11 mouse cellular contexts compared by ENCODE assay signal in the genomic region with DNA sequence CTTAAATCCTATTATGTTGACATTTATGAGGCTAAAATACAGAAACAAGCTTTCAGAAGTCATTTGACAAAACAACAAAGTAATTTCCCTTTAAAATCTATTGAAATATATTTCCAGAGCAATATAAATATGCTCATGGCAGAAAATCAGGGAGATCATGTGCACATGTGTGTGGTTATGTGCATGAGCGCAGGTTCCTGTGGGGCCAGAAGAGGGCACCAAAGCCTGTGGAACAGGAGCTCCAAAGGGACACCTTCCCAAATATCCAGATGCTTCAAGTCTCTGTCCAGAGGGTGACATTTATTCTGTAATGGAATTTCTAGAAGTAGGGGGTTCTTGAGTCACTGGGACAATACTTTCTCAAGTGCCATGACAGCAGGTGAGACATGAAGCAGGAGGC. TPM values are rescaled to one million over a fixed set of nuclear protein-coding genes. Genes with fewer than 3 reads are reported as not detected.
DNase-seq lines count a peak whose midpoint lies in the region; ATAC-seq and TF ChIP-seq lines count a peak whose summit lies in the region.
"Had no signal": no experiment of that assay in that cellular context is flagged by ENCODE, and none has a peak within 500 bp of the region (broad histone marks: within the 10 kb centered on the region; RNA-seq: fewer than 3 reads in every experiment).

No protein-coding gene starts in this region.

- peaks cover 41 to 55% of the 10 kb centered on the region in 2 experiments for H3K36me3 ChIP-seq in CH12.LX (replicated peaks in 1 of 2; ENCODE audit: control insufficient read depth in 1 of 2, insufficient read depth in 1 of 2, low read length in 1 of 2)
- H3K36me3 ChIP-seq in MEL (ENCODE audit: control insufficient read depth in 1 of 2, insufficient read depth in 2 of 2, low read length in 2 of 2): peaks cover 0 to 24% of the 10 kb centered on the region in 2 experiments; a peak in 2 of 4 replicates
- H3K36me3 ChIP-seq in liver, adult 2 months (ENCODE audit: control insufficient read depth, insufficient read depth, low read length): peaks cover 36% of the 10 kb centered on the region
- peaks cover 36% of the 10 kb centered on the region for H3K36me3 ChIP-seq in hindbrain, embryonic 16.5 days (ENCODE audit: control insufficient read depth, insufficient read depth, low read length)
- peaks cover 15% of the 10 kb centered on the region; the same call in 1 of the 2 replicates for H3K36me3 ChIP-seq in forebrain, embryonic 11.5 days (ENCODE audit: control insufficient read depth, insufficient read depth, low read length)

- H3K4me2 ChIP-seq in CH12.LX (ENCODE audit: insufficient read depth, low read depth, poor library complexity, severe bottlenecking): no peak overlapping the region
- no peak overlapping the region for H3K4me2 ChIP-seq in hindbrain, embryonic 16.5 days (ENCODE audit: low read length)
- no peak overlapping the region for H3K4me2 ChIP-seq in forebrain, embryonic 11.5 days (ENCODE audit: low read depth, low read length, severe bottlenecking)
- H3K4me2 ChIP-seq: embryonic facial prominence, embryonic 15.5 days; limb, embryonic 13.5 days had no signal

- H3K27ac ChIP-seq in CH12.LX (ENCODE audit: insufficient read depth, low read depth) (no peak overlapping the region), MEL (ENCODE audit: control insufficient read depth, low read depth, low read length) (no peak overlapping the region)
- no peak overlapping the region for H3K27ac ChIP-seq in liver, adult 2 months (replicated peaks; ENCODE audit: insufficient read depth, low read depth, low read length)
- no peak overlapping the region for H3K27ac ChIP-seq in hindbrain, embryonic 16.5 days (ENCODE audit: low read depth, low read length)
- H3K27ac ChIP-seq in forebrain, embryonic 11.5 days (ENCODE audit: low read depth, low read length): no peak overlapping the region
- H3K27ac ChIP-seq: embryonic facial prominence, embryonic 15.5 days; limb, embryonic 13.5 days had no signal

- dilution Hi-C loops in CH12.LX (cut with MboI; ENCODE audit: extremely low pct_ligation_motif_present, extremely low pct_unique_long_range_greater_than_20kb, low sequenced_read_pairs): no loop called here

- DNase-seq in kidney, postnatal 10 days: peak; percentile 28
- DNase-seq in kidney, adult 11 months: no peak
- no peak for DNase-seq in CH12.LX (ENCODE audit: extremely low read depth)
- peak; percentile 52 for DNase-seq in MEL (ENCODE audit: low read depth, low spot score)
- peak; percentile 24 for DNase-seq in liver, adult 2 months (ENCODE audit: extremely low read depth, low read depth, low spot score)
- no peak for DNase-seq in forebrain, embryonic 11.5 days (ENCODE audit: low spot score)
- no peak for DNase-seq in spleen, postnatal 4 days (ENCODE audit: low spot score in 2 of 2)
- DNase-seq: right cerebral cortex, postnatal 25 days had no signal

- no peak overlapping the region for H3K4me3 ChIP-seq in CH12.LX (replicated peaks in 1 of 3; ENCODE audit: low read depth in 2 of 3, low read length in 2 of 3, poor library complexity in 1 of 3)
- no peak overlapping the region for H3K4me3 ChIP-seq in MEL (ENCODE audit: control insufficient read depth in 1 of 2, insufficient read depth in 1 of 2, low read depth in 2 of 2, low read length in 2 of 2)
- H3K4me3 ChIP-seq in liver, adult 2 months (ENCODE audit: insufficient read depth, low read depth, low read length): no peak overlapping the region
- H3K4me3 ChIP-seq in hindbrain, embryonic 16.5 days (ENCODE audit: low read length): no peak overlapping the region
- no peak overlapping the region for H3K4me3 ChIP-seq in forebrain, embryonic 11.5 days (ENCODE audit: low read depth, low read length)
- H3K4me3 ChIP-seq: embryonic facial prominence, embryonic 15.5 days; limb, embryonic 13.5 days had no signal

- no peak for TF ChIP-seq EP300 in CH12.LX (IDR thresholded peaks at IDR 0.05; ENCODE audit: low read length)
- TF ChIP-seq EP300 in MEL (IDR thresholded peaks at IDR 0.05; ENCODE audit: low read depth in 1 of 2, low read length in 2 of 2): no peak

- TF ChIP-seq POLR2A in CH12.LX (IDR thresholded peaks at IDR 0.05; ENCODE audit: low read depth, low read length) (no peak), MEL (IDR thresholded peaks at IDR 0.05; ENCODE audit: control insufficient read depth in 1 of 2, insufficient read depth in 1 of 2, low read depth in 1 of 2, low read length in 2 of 2, poor library complexity in 1 of 2) (no peak)
- no peak for TF ChIP-seq POLR2A in liver, adult 2 months (IDR thresholded peaks at IDR 0.05; ENCODE audit: extremely low read depth, insufficient read depth, low read length)

- H3K4me1 ChIP-seq in CH12.LX (ENCODE audit: control insufficient read depth in 1 of 2, insufficient read depth in 2 of 2) (no peaks in the 10 kb centered on the region), MEL (ENCODE audit: control insufficient read depth in 1 of 2, insufficient read depth in 2 of 2, low read length in 2 of 2) (no peaks in the 10 kb centered on the region)
- no peaks in the 10 kb centered on the region for H3K4me1 ChIP-seq in liver, adult 2 months (ENCODE audit: control insufficient read depth, insufficient read depth, low read length)
- no peaks in the 10 kb centered on the region for H3K4me1 ChIP-seq in hindbrain, embryonic 16.5 days (ENCODE audit: control insufficient read depth, insufficient read depth, low read depth, low read length)
- H3K4me1 ChIP-seq in forebrain, embryonic 11.5 days (replicated peaks; ENCODE audit: control insufficient read depth, insufficient read depth, low read length): no peaks in the 10 kb centered on the region
- H3K4me1 ChIP-seq: embryonic facial prominence, embryonic 15.5 days; limb, embryonic 13.5 days had no signal

- TF ChIP-seq RAD21 in CH12.LX (IDR thresholded peaks at IDR 0.05; ENCODE audit: low read depth, low read length): peak; percentile 21
- peak; percentile 49 for TF ChIP-seq RAD21 in MEL (IDR thresholded peaks at IDR 0.05; ENCODE audit: low read depth, low read length)

- WGBS in liver, adult 2 months: 100% methylated on average over 1 of the region's 1 CpGs
- 100% methylated on average over 1 of the region's 1 CpGs for WGBS in hindbrain, embryonic 16.5 days
- WGBS in forebrain, embryonic 11.5 days: 91% methylated on average over 1 of the region's 1 CpGs

- H3K9ac ChIP-seq in CH12.LX (ENCODE audit: insufficient read depth, low read depth): no peak overlapping the region
- H3K9ac ChIP-seq in MEL (ENCODE audit: control insufficient read depth, low read depth, low read length, poor library complexity, severe bottlenecking): no peak overlapping the region
- no peak overlapping the region for H3K9ac ChIP-seq in liver, adult 2 months (ENCODE audit: low read depth, low read length)
- no peak overlapping the region for H3K9ac ChIP-seq in hindbrain, embryonic 16.5 days (ENCODE audit: low read depth, low read length)
- H3K9ac ChIP-seq in forebrain, embryonic 11.5 days (ENCODE audit: low read length): no peak overlapping the region
- H3K9ac ChIP-seq: embryonic facial prominence, embryonic 15.5 days; limb, embryonic 13.5 days had no signal

- peak in 1 of 2 experiments; percentile 36; a peak in 2 of 4 replicates for TF ChIP-seq CTCF in CH12.LX (conservative IDR thresholded peaks at IDR 0.05 in 1 of 2, IDR thresholded peaks at IDR 0.05 in 1 of 2; ENCODE audit: low read depth in 2 of 2, low read length in 2 of 2)
- peak; percentile 32 to 57 (median 57) for TF ChIP-seq CTCF in MEL (IDR thresholded peaks at IDR 0.05 in 2 of 3, conservative IDR thresholded peaks at IDR 0.05 in 1 of 3; ENCODE audit: control insufficient read depth in 1 of 3, insufficient read depth in 1 of 3, low read depth in 2 of 3, low read length in 3 of 3, poor library complexity in 1 of 3, severe bottlenecking in 1 of 3)
- peak; percentile 76 for TF ChIP-seq CTCF in liver, adult 2 months (IDR thresholded peaks at IDR 0.05; ENCODE audit: low read depth, low read length)

- no peak for ATAC-seq in hindbrain, embryonic 16.5 days
- ATAC-seq in forebrain, embryonic 11.5 days (replicated peaks; ENCODE audit: low FRiP score): no peak

- in situ Hi-C loops in CH12.LX (cut with MboI; ENCODE audit: low pct_ligation_motif_present, low pct_unique_long_range_greater_than_20kb, low sequenced_read_pairs): no loop called here

- H3K79me2 ChIP-seq in CH12.LX (replicated peaks; ENCODE audit: control insufficient read depth, extremely low read depth, insufficient read depth, poor library complexity, severe bottlenecking) (no peaks in the 10 kb centered on the region), MEL (ENCODE audit: control insufficient read depth, insufficient read depth, low read length, poor library complexity) (no peaks in the 10 kb centered on the region)
- no peaks in the 10 kb centered on the region for H3K79me2 ChIP-seq in liver, adult 2 months (ENCODE audit: control insufficient read depth, insufficient read depth, low read length)

- H3K27me3 ChIP-seq in CH12.LX (replicated peaks): no peaks in the 10 kb centered on the region
- no peaks in the 10 kb centered on the region for H3K27me3 ChIP-seq in MEL (ENCODE audit: control insufficient read depth in 1 of 2, insufficient read depth in 2 of 2, low read length in 2 of 2)
- H3K27me3 ChIP-seq in liver, adult 2 months (ENCODE audit: control insufficient read depth, insufficient read depth, low read length): no peaks in the 10 kb centered on the region
- no peaks in the 10 kb centered on the region for H3K27me3 ChIP-seq in hindbrain, embryonic 16.5 days (replicated peaks; ENCODE audit: control insufficient read depth, insufficient read depth, low read length)
- H3K27me3 ChIP-seq in forebrain, embryonic 11.5 days (ENCODE audit: control insufficient read depth, insufficient read depth, low read length): no peaks in the 10 kb centered on the region
- H3K27me3 ChIP-seq: embryonic facial prominence, embryonic 15.5 days; limb, embryonic 13.5 days had no signal

- H3K9me3 ChIP-seq in CH12.LX (replicated peaks; ENCODE audit: low read length) (peaks cover 10% of the 10 kb centered on the region), MEL (replicated peaks; ENCODE audit: insufficient read depth, low read length) (no peaks in the 10 kb centered on the region)
- peaks cover 3% of the 10 kb centered on the region; the same call in 1 of the 2 replicates for H3K9me3 ChIP-seq in hindbrain, embryonic 16.5 days (ENCODE audit: control insufficient read depth, low read length)
- no peaks in the 10 kb centered on the region for H3K9me3 ChIP-seq in forebrain, embryonic 11.5 days (ENCODE audit: control insufficient read depth, low read length)
- H3K9me3 ChIP-seq: embryonic facial prominence, embryonic 15.5 days had no signal

RNA-seq across cellular contexts. Expression of gene Mat2b, which starts 17.8 kb away (rescaled TPM):
- 69.3 and 71.3 TPM in 2 replicates for total RNA-seq in CH12.LX (2012; rRNA removed)
- total RNA-seq in CH12.LX (2014; rRNA removed): 122 and 138 TPM in 2 replicates
- polyA plus RNA-seq in CH12.LX (2012; ENCODE audit: insufficient read length, low read depth): 99.8 and 100 TPM in 2 replicates
- total RNA-seq in MEL (2012; rRNA removed): 97.6 and 107 TPM in 2 replicates
- polyA plus RNA-seq in MEL (2012; ENCODE audit: insufficient read depth in 1 of 2, insufficient read length in 2 of 2, low read depth in 1 of 2, low replicate concordance in 2 of 2, missing spikeins in 1 of 2): 100 to 1,000 TPM; 105 to 188 TPM
- 43.6 and 49.8 TPM in 2 replicates for total RNA-seq in liver, adult 2 months (2014; rRNA removed)
- 17.5 and 18.2 TPM in 2 replicates for polyA plus RNA-seq in liver, adult 2 months (2012; rRNA removed)
- polyA plus RNA-seq in hindbrain, embryonic 16.5 days (2015; fragmentation: Nextera tagmentation; extraction: Ambion mirVana): 57.8 and 59.0 TPM in 2 replicates
- polyA plus RNA-seq in forebrain, embryonic 11.5 days (2014; fragmentation: Nextera tagmentation; extraction: Ambion mirVana): 91.6 and 96.5 TPM in 2 replicates

RNA-seq across cellular contexts. Expression of gene Hmmr, which starts 56.1 kb away (rescaled TPM):
- 64.2 and 70.6 TPM in 2 replicates for total RNA-seq in CH12.LX (2012; rRNA removed)
- total RNA-seq in CH12.LX (2014; rRNA removed): 109 and 138 TPM in 2 replicates
- 64.3 and 65.3 TPM in 2 replicates for polyA plus RNA-seq in CH12.LX (2012; ENCODE audit: insufficient read length, low read depth)
- 55.6 and 72.1 TPM in 2 replicates for total RNA-seq in MEL (2012; rRNA removed)
- polyA plus RNA-seq in MEL (2012; ENCODE audit: insufficient read depth in 1 of 2, insufficient read length in 2 of 2, low read depth in 1 of 2, low replicate concordance in 2 of 2, missing spikeins in 1 of 2): 10 to 100 TPM; 40.6 to 74.5 TPM
- total RNA-seq in liver, adult 2 months (2014; rRNA removed): 0.18 and 0.87 TPM in 2 replicates
- 0.02 and 0.10 TPM in 2 replicates for polyA plus RNA-seq in liver, adult 2 months (2012; rRNA removed)
- polyA plus RNA-seq in hindbrain, embryonic 16.5 days (2015; fragmentation: Nextera tagmentation; extraction: Ambion mirVana): 7.0 and 8.1 TPM in 2 replicates
- polyA plus RNA-seq in forebrain, embryonic 11.5 days (2014; fragmentation: Nextera tagmentation; extraction: Ambion mirVana): 69.5 and 75.9 TPM in 2 replicates

RNA-seq across cellular contexts. Expression of gene Nudcd2, which starts 56.3 kb away (rescaled TPM):
- total RNA-seq in CH12.LX (2012; rRNA removed) (89.8 and 109 TPM in 2 replicates), CH12.LX (2014; rRNA removed) (221 and 265 TPM in 2 replicates), MEL (2012; rRNA removed) (162 and 171 TPM in 2 replicates)
- polyA plus RNA-seq in CH12.LX (2012; ENCODE audit: insufficient read length, low read depth) (107 and 119 TPM in 2 replicates), MEL (2012; ENCODE audit: insufficient read depth in 1 of 2, insufficient read length in 2 of 2, low read depth in 1 of 2, low replicate concordance in 2 of 2, missing spikeins in 1 of 2) (100 to 1,000 TPM; 154 to 176 TPM)
- total RNA-seq in liver, adult 2 months (2014; rRNA removed): 31.6 and 34.9 TPM in 2 replicates
- 11.6 and 17.7 TPM in 2 replicates for polyA plus RNA-seq in liver, adult 2 months (2012; rRNA removed)
- polyA plus RNA-seq in hindbrain, embryonic 16.5 days (2015; fragmentation: Nextera tagmentation; extraction: Ambion mirVana): 57.7 and 61.1 TPM in 2 replicates
- polyA plus RNA-seq in forebrain, embryonic 11.5 days (2014; fragmentation: Nextera tagmentation; extraction: Ambion mirVana): 192 and 217 TPM in 2 replicates

Comparison
In these comparisons a context has a peak if more than half of its experiments do, and no peak if none do; other contexts are left out.
1. DNase-seq: peak in kidney, postnatal 10 days (single experiment), MEL (single experiment) and liver, adult 2 months (single experiment); none in kidney, adult 11 months (single experiment), CH12.LX (single experiment), forebrain, embryonic 11.5 days (single experiment) and spleen, postnatal 4 days (0 of 2).